Mouse (Mus musculus): Measurements from ENCODE around the gene Pphln1.
"Not testable (repeated sequence)": the region's sequence is repeated elsewhere in the genome, so short reads cannot be mapped to it uniquely, and the experiment has no call there.

Pphln1 gene

GRCm38 (mm10) chr15:93397826-93398698, at the start of gene Pphln1, which contains the start of gene Zcrb1:
Gene Pphln1, plus strand, starts transcription at chr15:93398350.
Gene Zcrb1, minus strand, starts transcription at chr15:93398334.
- peak; percentile 82 for DNase-seq

GRCm38 (mm10) chr15:93358346-93359095, 39.6 kb upstream of the Pphln1 start:
- no peak for DNase-seq

- DNase-seq: no peak
Measured at GRCm38 (mm10) chr15:93365561-93365960, 32.6 kb upstream of the Pphln1 start.

GRCm38 (mm10) chr15:93368558-93368957, 29.6 kb upstream of the Pphln1 start:
- no peak for DNase-seq

GRCm38 (mm10) chr15:93371838-93372237, 26.3 kb upstream of the Pphln1 start:
- DNase-seq: no peak

GRCm38 (mm10) chr15:93372525-93373119, 25.5 kb upstream of the Pphln1 start:
- DNase-seq: not testable (repeated sequence)

GRCm38 (mm10) chr15:93375696-93376095, 22.5 kb upstream of the Pphln1 start:
- no peak for DNase-seq

GRCm38 (mm10) chr15:93379177-93379576, 19.0 kb upstream of the Pphln1 start:
- no peak for DNase-seq

GRCm38 (mm10) chr15:93381337-93381736, 16.8 kb upstream of the Pphln1 start:
- no peak for DNase-seq

- DNase-seq: no peak
Measured at GRCm38 (mm10) chr15:93397269-93397668, 881 bp upstream of the Pphln1 start.

- DNase-seq: peak; percentile 12
Measured at GRCm38 (mm10) chr15:93398699-93399540, 770 bp downstream of the Pphln1 start.

GRCm38 (mm10) chr15:93401446-93401845, 3.3 kb downstream of the Pphln1 start:
- DNase-seq: no peak

- no peak for DNase-seq
Measured at GRCm38 (mm10) chr15:93402730-93403129, 4.6 kb downstream of the Pphln1 start.

- DNase-seq: no peak
Measured at GRCm38 (mm10) chr15:93404849-93405248, 6.7 kb downstream of the Pphln1 start.

- no peak for DNase-seq
Measured at GRCm38 (mm10) chr15:93405446-93405986, 7.4 kb downstream of the Pphln1 start.

GRCm38 (mm10) chr15:93406492-93406891, 8.3 kb downstream of the Pphln1 start:
- DNase-seq: no peak

- no peak for DNase-seq
Measured at GRCm38 (mm10) chr15:93412445-93412844, 14.3 kb downstream of the Pphln1 start.

- DNase-seq: no peak
Measured at GRCm38 (mm10) chr15:93414456-93414855, 16.3 kb downstream of the Pphln1 start.

GRCm38 (mm10) chr15:93416300-93416699, 18.1 kb downstream of the Pphln1 start:
- DNase-seq: no peak

GRCm38 (mm10) chr15:93420596-93420995, 22.4 kb downstream of the Pphln1 start:
- no peak for DNase-seq

- no peak for DNase-seq
Measured at GRCm38 (mm10) chr15:93422537-93422936, 24.4 kb downstream of the Pphln1 start.

- DNase-seq: no peak
Measured at GRCm38 (mm10) chr15:93433811-93434210, 35.7 kb downstream of the Pphln1 start.
